Mouse (Mus musculus) CD4-positive, CD25-positive, alpha-beta regulatory T cell, adult 2 months (primary cell): Measurements from ENCODE around the gene Pde4b.

Source experiments
- DNase-seq: peaks from one replicate; pipeline ENCODE4 v3.0.0-alpha.2; 2012; ENCODE audit warnings: low read depth, low spot score

Gene Pde4b

DNA sequence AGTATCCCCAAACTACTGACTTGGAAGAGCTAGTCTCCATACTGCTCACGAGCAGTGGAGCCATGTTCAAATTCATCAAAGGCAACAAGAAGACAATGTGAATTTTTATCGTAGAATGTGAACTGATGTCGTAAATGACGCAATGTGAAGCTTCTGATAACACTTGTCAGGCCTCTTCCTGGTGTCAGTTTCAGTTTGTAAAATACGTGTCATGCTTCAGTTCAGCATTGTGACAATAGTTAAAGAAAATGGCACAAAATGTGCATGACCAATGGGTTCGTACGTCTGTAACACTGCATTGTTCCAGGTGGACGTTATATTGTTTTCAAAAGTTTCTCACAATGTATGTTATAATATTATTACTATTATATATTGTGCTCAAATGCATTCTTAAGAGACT is 519.5 kb downstream of the Pde4b start:
- peak; percentile 27 for DNase-seq

DNA sequence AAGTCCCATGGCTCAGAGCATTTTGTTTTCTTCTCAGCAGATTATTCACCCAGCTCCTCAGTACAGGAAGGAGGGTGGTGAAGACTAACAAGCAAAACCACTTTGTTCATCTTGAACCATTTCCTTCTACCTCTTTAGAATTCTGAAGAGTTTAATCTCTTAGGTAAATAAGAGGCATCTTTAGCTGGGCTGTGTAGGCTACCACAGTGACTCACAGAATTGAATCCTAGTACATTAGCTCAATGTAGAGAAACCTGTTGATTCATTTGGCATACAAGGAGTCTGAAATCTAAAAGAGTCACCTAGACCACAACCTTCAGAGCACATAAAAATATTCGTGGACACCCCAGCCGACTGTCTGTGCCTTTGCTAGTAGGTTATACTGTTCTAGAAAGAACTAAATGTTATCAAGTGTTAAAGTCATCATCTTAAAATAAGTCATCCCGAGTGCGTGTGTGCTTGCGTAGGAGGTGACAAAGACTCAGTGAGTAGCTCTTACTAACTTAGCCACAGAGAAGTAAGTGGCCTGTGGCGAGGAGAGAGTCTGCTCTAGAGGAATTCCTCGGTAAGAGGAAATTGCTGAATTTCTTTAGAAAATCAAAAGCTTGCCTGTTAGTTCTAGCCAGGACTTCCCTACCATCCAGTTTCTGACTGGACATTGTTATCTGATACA is 520.5 kb downstream of the Pde4b start:
- DNase-seq, result peak; percentile 40

DNA sequence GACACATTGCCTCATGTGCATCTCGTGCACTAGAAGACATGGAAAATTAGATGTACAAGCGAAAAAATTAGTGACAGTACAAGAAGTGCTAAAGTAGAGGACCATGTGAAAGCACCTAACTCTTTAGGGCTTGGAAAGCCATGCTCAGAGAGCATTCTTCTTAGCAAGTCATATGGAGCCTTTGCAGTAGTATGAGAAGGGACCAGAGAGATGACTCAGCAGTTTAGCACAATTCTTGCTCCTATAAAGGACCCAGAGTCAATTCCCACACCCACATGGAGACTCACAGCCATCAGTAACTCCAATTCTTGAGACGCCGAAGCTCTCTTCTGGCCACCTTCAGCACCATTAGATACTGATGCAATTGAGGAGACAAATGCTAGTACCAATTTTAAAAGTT is 525.3 kb downstream of the Pde4b start:
- DNase-seq, result no peak

DNA sequence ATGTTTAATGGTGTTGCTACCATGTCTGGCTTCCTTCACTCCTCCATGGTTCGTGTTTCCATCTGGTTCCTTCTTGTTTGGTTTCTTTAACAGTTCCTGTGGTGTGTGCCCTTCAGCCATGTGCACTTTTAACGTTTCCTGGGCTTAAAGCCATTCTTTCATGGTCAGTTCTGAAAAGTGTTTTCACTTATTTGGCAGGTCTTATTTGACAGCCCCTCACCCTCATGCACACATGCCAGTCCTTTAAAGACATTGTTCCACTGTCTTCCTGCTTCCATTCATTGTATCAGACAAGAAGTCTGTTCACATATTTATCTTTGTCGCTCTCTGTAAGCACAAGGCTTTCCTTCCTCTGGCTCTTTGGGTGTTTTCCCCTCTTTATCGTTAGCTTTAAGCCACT is 530.4 kb downstream of the Pde4b start:
- DNase-seq, result no peak

DNA sequence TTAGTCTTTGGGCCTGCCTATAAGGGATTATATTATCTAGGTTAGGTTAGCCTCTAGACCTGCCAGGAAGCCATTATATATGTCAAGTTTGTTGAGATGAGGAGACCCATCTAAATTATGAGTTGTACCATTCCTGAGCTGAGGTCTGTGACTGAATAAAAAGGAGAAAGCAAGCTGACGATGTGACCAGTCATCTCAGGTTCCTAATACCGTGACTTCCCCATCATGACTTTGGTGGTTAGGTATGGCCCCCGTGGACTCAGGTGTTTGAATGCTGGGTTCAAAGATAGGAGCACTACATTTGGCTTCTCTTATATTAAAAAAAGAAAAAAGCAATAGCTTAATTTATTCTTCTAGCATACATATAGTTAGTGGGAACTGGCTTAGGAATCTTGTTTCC is 531.3 kb downstream of the Pde4b start:
- no peak for DNase-seq

DNA sequence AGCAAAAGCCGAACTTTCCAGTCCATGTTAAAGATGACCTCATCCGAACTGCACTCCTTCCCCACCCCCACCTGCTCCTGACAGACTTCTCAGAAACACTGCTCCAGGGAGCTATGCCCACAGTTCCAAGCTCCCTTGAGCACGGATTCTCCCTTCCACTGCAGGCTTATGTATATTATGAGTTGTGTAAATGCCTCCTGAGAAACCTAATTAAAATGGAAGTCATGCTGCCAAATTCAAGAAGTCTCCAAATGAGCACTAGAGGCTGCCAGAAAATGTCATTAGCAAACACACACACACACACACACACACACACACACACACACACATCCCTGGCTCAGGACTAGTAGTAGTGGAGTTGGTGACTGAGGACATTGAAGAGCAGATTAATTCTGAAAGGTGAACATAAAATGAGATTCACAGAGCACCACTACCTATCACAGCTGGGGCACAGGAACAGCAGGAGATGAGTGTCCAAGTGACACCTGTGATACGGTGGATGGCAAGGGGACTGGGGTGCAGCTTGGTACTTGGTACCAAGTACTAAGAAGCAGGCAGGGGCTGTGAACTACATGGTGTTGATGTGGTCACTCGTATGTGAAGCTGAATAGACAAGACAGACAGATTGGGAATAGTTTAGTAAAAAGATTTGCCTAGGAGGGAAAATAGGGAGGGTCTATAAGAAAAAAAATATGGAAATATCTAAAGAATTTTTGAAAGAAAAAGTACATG is 533.0 kb downstream of the Pde4b start:
- no peak for DNase-seq

DNA sequence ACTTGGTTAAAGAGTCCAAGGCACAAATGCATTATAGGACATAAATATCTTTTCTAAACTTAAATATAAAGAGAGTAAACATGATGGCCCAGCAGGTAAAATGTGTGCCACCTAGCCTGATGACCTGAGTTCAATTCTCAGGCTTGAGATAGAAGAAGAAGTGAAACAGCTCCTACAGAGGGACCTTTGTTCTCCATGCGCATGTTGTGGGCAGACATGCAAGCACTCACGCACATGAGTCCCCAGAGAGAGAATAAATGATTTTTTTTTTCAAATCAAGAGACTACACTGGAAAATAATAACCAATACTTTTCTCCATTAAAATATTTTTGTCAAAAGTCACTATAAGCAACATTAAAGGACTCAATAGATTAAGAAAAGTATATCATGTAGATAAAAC is 533.8 kb downstream of the Pde4b start:
- DNase-seq, result no peak

DNA sequence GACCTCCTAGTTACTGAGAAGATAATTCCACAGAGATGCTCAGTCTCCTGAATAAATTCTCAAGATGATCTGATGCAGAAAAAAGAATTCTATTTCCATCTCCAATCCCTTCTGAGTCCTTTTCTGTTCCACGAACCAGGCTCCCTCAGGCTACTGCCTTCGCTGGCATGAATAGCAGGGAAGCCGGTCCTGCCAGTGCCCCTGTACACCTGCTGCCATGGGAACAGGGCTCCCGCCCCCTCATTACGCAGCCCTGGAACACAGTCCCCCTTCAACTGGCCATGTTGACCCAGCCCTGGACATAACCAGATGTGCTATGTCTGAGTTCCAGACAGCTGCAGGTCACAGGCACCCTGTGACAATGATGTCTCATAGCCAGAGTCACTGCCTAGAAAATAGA is 535.6 kb downstream of the Pde4b start:
- DNase-seq, result no peak

DNA sequence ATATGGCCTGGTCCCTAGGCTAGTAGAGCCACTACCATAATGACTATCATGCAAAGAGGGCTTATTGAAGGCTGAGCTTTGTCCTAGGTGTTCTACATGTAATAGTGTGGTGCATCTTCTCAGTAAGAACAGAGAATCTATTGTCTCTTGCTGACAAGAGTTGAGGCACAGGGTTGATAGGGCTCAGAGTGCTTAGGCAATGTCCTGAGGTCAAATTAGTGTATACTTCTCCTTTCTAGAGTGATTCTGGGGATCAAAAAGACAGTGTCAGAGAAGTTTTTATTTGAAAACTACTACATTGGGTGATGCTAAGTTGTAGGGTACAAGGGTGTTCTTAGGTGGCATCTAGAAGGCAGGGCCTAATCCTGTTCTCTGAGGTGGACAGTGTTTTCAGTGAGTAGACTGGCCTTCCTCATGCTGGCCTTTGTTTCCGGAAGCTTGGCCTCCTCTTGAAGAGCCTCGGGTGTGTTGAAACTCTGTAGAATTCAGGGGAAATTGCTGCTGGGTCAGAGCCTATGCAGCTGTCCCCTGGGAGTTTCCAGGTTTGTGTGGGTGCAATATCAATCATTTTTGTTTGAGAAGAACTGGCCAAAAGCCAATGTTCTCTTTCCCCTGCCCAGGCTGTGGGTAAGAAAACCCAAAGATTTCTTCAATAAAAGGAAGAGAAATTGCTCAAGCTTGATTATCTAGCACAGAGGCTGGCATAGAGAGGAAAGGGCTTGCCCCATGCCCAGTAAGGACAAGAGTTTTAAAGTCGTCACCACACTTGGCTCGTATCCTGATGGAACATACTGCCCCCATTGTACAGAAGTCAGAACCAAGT is 536.7 kb downstream of the Pde4b start:
- no peak for DNase-seq

DNA sequence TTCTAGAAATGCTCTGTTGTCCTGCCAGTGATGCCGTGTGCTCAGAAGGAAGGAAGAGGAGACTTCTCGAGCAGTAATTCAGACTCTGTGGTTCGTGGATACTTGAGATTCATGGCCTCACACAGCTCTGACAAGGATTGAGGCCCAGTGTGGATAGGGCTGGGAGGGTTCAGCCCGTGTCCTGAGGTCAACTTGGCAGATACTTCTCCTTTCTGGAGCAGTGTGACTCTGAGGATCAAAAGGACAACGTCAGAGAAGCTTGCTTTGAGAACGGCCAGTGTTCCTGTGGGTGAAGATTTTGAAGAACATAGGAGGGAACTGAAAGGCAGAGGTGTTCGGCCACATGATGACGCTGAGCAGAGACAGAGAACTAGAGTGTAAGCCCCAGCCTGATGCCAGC is 537.6 kb downstream of the Pde4b start:
- no peak for DNase-seq

DNA sequence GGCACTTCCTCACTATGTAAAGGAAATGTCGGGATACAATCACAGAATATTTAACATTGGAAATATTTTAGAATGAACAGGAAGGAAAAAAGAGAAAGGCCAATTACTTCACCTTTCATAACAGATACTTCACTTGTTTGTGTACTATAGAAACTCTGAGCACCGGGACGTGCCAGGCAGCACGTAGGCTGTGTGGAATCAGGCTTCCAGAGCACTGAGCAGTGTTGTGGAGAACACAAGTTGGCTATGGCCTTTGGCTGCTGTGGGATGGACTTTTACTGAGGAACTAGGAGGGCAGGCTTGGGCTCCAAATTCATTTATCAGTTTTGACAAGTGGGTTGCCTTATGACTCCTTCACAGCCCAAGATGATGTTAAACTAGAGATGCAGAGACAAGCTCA is 540.5 kb downstream of the Pde4b start:
- no peak for DNase-seq

DNA sequence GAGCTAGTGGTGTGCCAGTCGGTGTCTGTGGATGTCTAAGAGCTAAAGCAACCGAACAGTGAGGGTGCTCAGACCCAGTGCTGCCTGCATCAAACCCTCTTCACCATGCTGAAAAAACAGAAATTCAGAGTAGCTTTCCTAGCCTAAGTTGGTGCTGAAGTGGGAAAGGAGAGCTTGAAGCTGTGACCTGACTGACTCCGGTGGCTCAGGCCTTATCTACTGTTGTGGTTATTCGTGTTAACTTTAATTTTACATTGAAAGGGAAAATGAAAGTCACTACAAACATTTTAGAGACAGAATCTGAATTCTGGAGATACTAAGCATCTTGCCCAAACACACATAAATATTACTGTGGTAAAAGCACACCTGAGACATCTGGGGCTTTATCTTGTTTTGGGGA is 542.3 kb downstream of the Pde4b start:
- peak; percentile 18 for DNase-seq

DNA sequence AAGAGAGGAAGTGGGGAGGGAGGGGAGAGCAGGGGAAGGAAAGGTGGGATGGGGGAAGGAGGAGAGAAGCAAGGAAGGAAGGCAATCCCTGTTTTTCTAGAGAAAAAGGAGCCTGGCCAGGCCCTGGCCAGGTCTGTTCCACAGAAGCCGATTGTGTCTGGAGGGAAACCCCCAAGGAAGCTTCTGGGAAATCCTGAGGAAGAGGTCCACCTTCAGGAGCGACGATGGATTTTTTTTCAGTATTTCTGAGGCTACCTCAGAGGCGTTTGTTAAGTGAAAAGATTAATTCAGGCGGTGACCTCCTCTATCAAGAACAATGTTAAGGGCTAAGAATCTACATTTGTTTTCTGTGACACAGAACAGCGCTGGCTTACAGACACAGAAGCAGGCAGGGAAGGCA is 542.9 kb downstream of the Pde4b start:
- no peak for DNase-seq

DNA sequence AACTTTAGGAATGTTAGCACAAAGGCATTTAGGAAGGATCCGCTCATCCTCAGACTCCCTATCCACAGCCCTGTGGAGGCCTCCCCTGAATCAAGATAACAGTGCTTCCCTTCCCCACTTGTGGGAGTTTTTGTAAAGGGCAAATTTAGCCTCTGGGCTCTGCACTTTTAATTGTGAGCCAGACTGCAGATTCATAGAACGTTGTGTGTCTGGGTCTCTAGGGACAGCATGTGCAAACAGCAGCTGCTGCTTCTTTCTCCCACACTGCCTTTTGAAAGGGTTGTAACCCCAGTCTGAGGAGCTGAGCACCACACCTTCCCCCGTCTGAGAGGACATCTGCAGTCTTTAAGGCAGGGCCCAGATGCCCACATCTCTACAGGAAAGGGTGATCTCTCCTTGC is 544.3 kb downstream of the Pde4b start:
- no peak for DNase-seq

DNA sequence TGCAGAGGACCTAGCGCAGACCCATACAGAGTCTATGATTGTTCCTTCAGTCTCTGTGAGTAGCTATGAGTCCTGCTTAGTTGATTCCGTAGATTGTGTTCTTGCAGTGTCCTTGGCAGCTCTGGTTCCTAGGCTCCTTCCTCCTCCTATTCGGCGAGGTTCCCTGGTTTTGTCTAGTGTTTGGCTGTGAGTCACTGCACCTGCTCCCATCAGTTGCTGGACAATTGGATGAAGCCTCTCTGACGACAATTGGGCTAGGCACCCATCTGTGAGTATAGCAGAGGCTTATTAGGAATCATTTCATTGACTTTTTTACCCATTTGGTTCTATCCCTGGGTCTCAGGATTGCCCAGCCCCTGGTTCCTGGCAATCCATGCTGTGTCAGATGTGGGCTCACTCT is 545.9 kb downstream of the Pde4b start:
- DNase-seq, result no peak

DNA sequence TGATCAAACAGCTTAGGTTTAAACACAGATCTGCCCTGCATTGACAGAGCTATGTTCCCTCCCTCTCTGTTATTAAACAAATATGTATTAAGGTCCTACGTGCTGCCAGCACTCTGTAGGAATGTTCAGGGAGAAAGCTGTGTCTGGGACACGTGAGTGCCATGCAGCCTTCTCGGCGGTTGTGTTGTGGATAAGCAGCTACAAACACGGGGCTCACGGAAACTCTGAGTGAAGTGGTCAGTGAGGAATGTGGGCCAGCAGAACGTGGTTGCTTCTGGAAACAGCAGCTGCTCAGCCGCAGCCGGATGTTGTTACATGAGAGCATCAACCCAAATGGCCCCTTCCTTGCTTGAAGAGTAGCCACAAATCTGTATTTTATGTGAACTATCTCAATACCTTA is 547.9 kb downstream of the Pde4b start:
- peak; percentile 14 for DNase-seq

DNA sequence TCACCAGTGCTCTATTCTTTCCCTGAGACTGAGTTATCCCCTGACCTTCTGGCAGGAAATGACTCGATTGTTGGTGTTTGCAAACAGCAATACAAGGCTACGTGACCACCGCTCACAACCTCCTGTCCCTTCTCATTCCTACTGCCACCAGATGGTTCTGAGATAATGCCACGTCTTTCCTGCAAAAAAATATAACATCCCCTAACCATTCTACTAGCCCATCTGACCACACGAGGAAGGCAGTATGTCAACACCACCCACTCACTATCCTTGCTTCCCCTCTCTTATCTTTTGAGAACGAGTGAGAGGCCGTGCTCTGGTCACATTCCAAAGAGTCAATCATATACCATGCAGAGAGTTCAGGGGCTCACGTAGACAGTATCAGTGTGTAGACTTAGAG is 548.6 kb downstream of the Pde4b start:
- no peak for DNase-seq

DNA sequence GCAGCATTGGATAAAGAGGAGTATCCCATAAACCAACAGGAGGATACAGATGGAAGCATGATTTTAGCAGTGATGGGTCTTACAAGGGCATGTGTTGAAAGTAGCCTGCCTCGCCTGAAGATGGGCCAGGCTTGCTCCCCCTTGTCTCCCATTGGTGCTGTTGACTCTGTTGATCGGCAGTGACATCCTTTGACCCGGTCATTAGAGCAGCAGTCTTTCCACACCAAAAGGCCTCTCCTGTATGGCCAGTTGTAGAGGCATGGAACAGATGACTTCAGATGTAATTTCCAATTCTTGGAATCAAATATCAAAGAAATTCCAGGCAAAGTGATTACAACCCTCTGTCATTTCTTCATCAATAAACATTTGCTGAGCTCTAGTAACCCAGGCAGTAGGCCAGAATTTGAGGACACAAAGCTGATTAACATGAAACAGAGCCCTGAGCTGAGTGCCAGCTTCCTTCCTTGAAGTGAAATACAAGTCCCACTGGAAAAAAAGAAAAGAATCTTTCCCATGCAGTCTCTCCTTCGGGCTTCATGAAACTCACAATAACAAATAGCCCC is 550.1 kb downstream of the Pde4b start:
- no peak for DNase-seq

DNA sequence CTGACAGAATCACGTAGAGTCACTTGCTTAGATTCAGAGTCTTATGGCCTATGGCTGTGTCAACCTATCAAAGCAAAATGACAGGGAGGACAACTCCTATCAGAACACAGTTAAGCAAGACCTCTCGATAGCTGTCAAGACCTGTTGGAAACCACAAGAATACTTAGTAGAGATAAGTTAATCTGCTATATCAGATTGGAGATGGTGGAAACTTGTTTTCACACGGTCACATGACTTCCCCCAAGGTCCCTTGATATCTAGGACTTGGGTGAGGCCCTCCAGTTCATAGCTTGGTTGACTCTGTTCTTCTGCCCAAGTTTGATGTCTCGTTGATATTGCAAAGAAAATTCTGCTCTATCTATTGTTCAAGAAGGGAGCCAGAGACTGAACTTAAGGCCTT is 553.6 kb downstream of the Pde4b start:
- DNase-seq, result no peak

DNA sequence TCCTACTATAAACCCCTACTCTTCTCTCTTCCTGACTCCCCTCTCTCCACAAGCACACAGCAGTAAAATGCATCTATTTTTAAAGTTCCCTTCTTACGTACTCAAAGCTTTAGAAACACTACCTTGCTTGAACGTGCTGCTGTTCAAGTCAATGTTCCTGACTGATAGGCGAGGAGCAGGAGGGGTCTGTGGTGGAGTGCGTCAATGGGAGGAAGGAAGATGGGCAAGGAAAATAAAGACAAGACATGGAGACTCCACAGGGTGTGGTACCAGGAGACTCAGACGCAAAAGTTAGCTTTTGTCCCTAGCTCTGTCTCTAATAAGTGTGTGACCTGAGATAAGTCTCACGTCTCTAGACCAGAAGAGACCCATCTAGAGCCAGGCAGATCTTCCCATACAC is 556.7 kb downstream of the Pde4b start:
- DNase-seq, result no peak

DNA sequence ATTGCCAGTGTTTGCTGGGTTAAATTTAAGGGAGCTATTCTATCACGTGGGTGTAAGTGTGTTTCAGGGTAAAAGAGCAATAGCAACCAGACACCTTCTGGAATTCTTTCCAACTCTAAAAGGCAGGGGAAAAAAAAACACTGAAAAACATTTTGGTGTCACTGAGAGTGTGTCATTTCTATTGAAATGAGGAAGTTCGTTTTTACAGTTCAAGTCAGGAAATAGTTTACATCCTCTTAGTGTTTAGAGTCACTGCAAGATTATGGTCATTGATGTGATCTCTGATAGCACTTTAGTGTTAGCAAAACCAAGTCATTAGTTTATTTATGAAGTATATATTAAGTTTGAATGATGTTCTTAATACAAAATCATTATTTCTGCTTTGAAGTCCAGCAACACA is 559.7 kb downstream of the Pde4b start:
- DNase-seq, result no peak

DNA sequence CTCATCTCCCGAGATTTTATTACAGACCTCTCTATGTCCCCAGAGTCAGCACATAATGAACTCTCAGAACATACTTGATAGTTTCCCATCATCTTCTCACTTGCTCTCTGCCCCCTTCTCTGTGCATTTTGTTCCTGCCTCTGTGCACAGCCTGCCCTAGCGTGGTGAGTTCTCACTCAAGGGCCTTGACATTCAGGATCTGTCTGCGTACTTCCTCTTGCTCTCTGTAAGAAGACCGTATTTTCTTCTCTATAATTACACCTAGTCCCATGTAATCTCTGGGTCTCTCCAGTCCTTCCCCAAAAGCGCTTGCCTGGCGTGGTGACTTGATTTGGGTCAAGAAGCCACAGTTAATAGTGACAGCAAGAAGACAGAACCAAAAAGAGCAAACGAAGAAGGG is 568.0 kb downstream of the Pde4b start:
- no peak for DNase-seq
